Mouse (Mus musculus) kidney, postnatal 25 days (tissue): ENCODE measurements around the gene Sgms2.

Experiments
- DNase-seq, 2 experiments: peaks; one replicate each; pipeline ENCODE4 v3.0.0; 2021; ENCODE audit warnings: mixed read lengths in 2 of 2

Sgms2 gene

GRCm38 (mm10) chr3:131356026-131356425 is 135.2 kb downstream of the Sgms2 start:
- no peak for DNase-seq

DNA sequence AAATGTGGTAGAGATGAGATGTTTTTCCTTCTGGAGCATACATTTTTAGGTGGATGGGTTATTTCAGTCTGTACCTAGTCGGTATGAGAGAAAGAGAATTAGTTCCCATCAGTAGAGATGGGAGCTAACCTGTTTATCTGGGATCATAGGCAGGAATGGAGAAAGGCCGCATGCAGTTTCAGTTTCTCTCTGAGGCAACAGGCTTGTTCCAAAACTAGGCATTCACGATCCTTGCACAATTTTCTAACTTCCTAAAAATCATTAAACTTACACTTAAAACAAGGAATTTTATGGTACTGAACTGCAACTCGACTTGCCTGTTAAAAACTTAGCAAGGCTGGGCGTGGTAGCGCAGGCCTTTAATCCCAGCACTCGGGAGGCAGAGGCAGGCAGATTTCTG is 140.7 kb downstream of the Sgms2 start:
- no peak for DNase-seq

- no peak for DNase-seq
Measured at GRCm38 (mm10) chr3:131349013-131349412, 142.2 kb downstream of the Sgms2 start.

DNA sequence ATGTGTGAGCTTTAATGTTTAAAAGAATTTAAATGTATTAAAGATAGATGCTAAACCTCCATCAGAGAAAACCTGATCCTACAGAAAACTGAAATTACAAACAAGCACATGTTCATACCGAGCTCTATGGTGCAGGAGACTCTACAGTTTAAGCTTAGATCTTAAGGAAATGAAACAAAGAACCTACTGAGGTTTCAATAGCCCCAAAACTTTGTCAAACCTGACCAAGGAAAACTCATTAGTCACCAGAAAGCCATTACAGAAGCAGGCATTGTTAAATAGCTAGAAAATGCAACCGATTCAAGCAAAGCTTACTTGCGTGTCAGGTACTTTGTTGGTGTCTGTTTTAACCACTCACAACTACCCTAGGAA is 142.6 kb downstream of the Sgms2 start:
- DNase-seq: no peak

DNA sequence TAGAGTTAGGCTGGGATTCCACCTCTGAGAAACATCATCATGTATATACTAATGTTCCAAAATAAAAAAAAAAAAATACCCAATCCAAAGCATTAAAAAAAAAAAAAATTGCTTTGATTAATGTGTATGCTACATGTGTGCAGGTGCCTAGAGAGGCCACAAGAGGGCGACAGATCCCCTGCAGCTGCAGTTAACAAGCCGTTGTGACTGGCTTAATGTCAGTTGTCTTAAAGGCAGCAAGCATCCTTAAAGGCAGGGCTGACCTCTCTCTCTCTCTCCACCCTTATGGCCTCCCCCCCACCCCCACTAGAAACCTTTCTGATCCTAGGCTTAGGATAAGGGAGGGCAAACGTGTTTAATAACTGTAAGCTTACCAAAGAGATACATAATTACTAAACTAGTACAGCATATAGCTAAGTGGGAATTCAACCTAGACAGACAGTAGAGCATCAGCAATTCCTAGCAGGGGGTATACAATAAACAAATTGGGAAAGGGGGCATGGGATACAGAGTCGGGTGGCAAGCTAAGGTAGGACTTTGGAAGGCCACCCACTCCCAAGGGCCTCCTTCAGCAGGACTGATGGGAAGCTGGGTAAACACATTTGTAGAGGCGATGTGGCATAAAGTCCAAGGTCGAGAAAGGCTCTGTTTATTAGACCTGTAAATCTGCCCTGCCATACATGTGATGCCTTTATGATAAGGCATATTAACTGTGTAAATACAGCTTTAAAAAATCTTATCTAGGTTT is 143.2 kb downstream of the Sgms2 start:
- peak; percentile 70 to 71 for DNase-seq

DNA sequence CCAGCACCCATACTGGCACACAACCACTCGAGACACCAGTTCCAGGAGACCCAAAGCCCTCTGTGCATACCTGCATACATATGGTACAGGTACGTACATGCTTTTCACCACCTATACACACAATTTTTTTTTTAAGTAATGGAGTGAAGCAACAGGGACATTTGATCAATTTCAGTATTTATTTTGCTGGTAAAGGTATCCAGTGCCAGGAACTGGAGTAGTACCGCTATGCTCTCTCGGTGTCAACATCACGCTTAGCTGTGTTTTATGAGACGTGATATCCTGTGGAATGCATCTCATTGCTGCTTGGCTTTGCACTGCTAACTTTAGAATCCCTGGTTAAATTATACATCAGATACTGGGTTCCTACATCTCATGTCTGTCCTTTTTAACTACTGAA is 145.3 kb downstream of the Sgms2 start:
- DNase-seq: no peak

- no peak for DNase-seq
Measured at GRCm38 (mm10) chr3:131343311-131343710, 147.9 kb downstream of the Sgms2 start.

DNA sequence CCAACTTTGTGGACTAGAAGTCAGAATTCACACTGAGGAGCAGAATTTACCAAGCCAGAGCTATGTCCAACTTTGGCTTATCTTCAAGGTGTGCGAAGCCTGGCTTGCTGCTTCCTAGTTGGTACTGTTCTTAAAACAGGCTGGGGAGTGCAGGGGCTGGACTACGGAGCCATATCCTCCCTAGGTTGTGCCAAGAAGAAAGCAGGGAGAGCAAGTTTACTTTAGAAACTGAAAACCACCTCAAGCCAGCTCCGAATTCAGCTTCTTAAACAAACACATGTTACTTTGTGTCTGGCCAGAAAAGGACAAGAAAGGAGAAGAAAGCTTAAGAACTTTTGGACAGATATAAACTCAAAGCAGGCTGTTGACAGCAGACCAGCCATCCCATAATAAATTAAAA is 150.3 kb downstream of the Sgms2 start:
- no peak for DNase-seq

- DNase-seq: no peak
Measured at GRCm38 (mm10) chr3:131339280-131339679, 151.9 kb downstream of the Sgms2 start.

- peak; percentile 49 to 63 for DNase-seq
Measured at GRCm38 (mm10) chr3:131337749-131338148, 153.5 kb downstream of the Sgms2 start.

DNA sequence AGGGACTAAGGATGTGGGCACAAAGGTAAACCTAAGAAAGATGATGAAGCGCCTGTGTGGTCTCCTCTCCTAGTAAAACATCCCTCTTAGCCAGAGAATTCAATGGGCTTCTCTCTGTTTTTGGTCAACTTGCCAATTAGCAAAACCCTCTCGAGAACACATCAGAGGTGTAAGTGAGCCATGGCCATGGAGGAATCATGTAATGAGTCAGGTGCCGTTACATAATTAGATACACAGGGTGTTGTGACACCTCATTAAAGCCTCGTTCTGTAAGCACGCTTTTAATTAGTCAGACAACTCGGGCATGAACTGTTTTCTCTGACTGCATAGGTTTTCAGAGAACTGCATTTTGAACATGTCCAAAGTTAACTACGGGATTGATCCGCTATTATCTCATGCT is 154.6 kb downstream of the Sgms2 start:
- DNase-seq: no peak

- DNase-seq: no peak
Measured at GRCm38 (mm10) chr3:131335117-131335547, 156.1 kb downstream of the Sgms2 start.

GRCm38 (mm10) chr3:131327189-131327588 is 164.0 kb downstream of the Sgms2 start:
- no peak for DNase-seq

DNA sequence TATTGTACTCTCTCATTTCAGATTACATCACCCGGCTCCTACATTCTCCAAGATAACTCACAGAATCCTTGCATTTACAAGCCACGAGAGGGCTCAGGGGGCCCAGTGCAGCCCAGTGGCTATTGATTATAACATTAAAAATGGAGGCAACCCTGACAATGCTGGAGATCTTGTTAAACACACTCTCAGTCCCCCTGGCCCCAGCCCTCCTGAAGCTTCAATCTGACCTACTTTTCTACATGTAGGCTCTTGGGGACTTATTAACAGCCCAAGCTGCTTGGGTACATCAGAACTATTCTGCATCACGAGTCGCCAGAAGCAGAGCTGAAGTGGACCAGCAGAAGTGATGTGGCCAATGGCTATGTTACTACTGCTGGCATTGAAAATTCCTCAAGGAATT is 164.6 kb downstream of the Sgms2 start:
- no peak for DNase-seq

- no peak for DNase-seq
Measured at GRCm38 (mm10) chr3:131322081-131322815, 169.0 kb downstream of the Sgms2 start.

- DNase-seq: peak; percentile 86 to 93
Measured at GRCm38 (mm10) chr3:131320184-131320583, 171.0 kb downstream of the Sgms2 start.

DNA sequence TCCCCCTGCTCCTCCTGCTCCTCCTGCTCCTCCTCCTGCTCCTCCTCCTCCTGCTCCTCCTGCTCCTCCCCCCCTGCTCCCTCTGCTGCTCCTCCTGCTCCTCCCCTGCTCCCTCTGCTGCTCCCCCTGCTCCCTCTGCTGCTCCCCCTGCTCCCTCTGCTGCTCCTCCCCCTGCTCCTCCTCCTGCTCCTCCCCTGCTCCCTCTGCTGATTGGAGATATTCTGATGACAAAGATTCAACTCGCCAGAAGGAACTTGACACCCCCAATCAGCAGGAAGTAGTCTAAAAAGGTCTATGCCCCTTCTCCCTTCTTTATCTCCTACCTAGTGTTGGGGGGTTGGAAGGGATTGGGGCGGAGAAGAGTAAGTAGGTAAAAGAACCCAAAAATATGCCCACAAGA is 173.0 kb downstream of the Sgms2 start:
- no peak for DNase-seq

GRCm38 (mm10) chr3:131317126-131317525 is 174.1 kb downstream of the Sgms2 start:
- DNase-seq: no peak

- DNase-seq: no peak
Measured at GRCm38 (mm10) chr3:131315957-131316510, 175.2 kb downstream of the Sgms2 start.

- no peak for DNase-seq
Measured at GRCm38 (mm10) chr3:131312340-131312739, 178.9 kb downstream of the Sgms2 start.

GRCm38 (mm10) chr3:131310572-131310971 is 180.6 kb downstream of the Sgms2 start:
- no peak for DNase-seq

DNA sequence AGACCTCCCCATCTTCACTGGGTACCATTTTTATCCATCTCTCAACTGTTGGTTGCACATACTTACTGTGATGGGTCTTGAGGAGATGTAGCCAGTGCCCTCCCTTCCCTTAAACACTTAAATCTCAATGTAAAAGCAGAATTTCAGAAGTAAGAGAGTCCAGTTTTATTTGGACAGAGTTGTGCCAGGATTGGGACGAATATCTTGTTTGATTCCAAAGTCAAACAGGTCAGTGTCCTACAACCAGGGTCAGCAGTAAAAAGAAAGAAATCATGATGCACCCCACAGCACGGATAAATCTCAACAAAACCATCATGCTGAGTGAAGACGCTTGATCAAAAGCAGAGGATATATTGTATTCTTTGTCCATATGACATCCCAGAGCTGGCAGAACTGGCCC is 183.4 kb downstream of the Sgms2 start:
- no peak for DNase-seq

- DNase-seq: no peak
Measured at GRCm38 (mm10) chr3:131306255-131306654, 185.0 kb downstream of the Sgms2 start.

DNA sequence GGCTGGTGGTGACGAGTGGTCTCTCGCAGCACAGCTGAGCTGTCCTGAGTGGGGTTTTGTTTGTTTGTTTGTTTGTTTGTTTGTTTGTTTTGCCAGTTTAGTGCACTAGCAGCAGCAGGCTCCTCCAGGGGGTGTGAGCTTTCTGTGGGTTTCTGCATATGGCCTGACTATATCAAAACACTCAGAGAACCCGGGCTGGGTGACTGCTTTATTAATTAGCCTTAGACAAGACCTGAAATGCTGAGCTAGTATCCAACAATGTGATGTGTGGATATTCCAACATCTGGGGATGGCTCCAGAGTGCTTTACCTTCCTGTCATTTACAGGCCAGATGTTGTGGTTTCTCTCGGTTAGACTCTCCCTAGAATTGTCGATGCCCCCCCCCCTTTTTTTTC is 187.9 kb downstream of the Sgms2 start:
- DNase-seq: no peak
